Mouse (Mus musculus) heart, embryonic 13.5 days (tissue): ENCODE data around the gene Smim23. TPM values are rescaled to one million over a fixed set of nuclear protein-coding genes. Genes with fewer than 3 reads are reported as not detected.

Source experiments
- ATAC-seq: fragments of 200-750 bp; cut with Nextera tagmentation; 2 replicates; pipeline ENCODE4 v1.8.0; 2017; ENCODE audit warnings: moderate TSS enrichment; ENCODE audit not compliant: insufficient number of reproducible peaks, low FRiP score, low TSS enrichment; ENCODE audit errors: extremely low read depth
- H3K27ac ChIP-seq: fragments of 300-500 bp; sonication (generic); replicated peaks from 2 replicates; pipeline ENCODE4 v1.5.1; 2015; ENCODE audit warnings: moderate library complexity, mild to moderate bottlenecking, inconsistent platforms
- H3K27me3 ChIP-seq: fragments of 300-500 bp; sonication (generic); replicated peaks from 2 replicates; pipeline ENCODE4 v1.6.1; 2015; ENCODE audit warnings: mild to moderate bottlenecking, inconsistent platforms
- H3K36me3 ChIP-seq: fragments of 300-500 bp; sonication (generic); 2 replicates; pipeline ENCODE4 v1.6.1; 2015; ENCODE audit warnings: mild to moderate bottlenecking, inconsistent platforms
- H3K4me1 ChIP-seq: fragments of 300-500 bp; sonication (generic); 2 replicates; pipeline ENCODE4 v1.6.1; 2015; ENCODE audit warnings: inconsistent platforms
- H3K4me2 ChIP-seq: fragments of 300-500 bp; sonication (generic); 2 replicates; pipeline ENCODE4 v1.6.1; 2015; ENCODE audit warnings: inconsistent platforms, mild to moderate bottlenecking, moderate library complexity
- H3K4me3 ChIP-seq: fragments of 300-500 bp; sonication (generic); 2 replicates; pipeline ENCODE4 v1.5.1; 2015; ENCODE audit warnings: moderate library complexity, mild to moderate bottlenecking, inconsistent platforms
- H3K9ac ChIP-seq: fragments of 300-500 bp; sonication (generic); 2 replicates; pipeline ENCODE4 v1.6.1; 2015; ENCODE audit warnings: inconsistent platforms, mild to moderate bottlenecking, moderate library complexity
- H3K9me3 ChIP-seq: fragments of 300-500 bp; sonication (generic); 2 replicates; pipeline ENCODE4 v1.6.1; 2016; ENCODE audit warnings: inconsistent platforms
- WGBS: fragments of 180-500 bp; shearing (Covaris S2); methylation state at CpG from one replicate; pipeline ENCODE4 v1.1.7; 2015; ENCODE audit warnings: mixed read lengths; 5-methylcytosine and 5-hydroxymethylcytosine counted together
- polyA plus RNA-seq: library from polyadenylated mRNA; unstranded; fragments of >200 nt; fragmentation: Nextera tagmentation; extraction: Ambion mirVana; gene quantifications from 2 replicates; pipeline ENCODE4 v1.2.1, GENCODE M21; 2015

Smim23 gene
- not detected in 2 replicates for polyA plus RNA-seq

DNA sequence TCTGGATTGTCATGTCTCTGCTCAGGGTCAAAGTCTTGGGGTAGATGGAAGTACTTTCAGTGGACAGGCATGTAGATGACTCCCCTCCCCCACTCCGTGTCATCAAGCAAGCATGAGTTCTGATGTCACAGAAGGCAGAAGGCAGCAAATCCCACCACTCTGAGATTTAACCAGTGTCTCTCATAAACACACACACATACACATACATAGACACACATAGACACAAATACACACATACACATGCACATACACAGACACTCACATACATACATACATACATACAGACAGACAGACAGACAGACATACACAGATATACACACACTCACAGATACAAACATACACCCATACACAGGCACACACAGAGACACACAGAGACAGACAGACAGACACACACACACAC, at the start of gene Smim23:
TSS of gene Smim23 (minus strand) at position 101 of the 400 bp plus-strand sequence.
- WGBS = 82% methylated on average over 1 of the region's 1 CpGs
- Histone ChIP-seq H3K9ac (no peak within 1 kb of the TSS), H3K27ac (no peak within 1 kb of the TSS), H3K4me2 (no peak within 1 kb of the TSS), H3K27me3 (0 out of 2 replicates have a peak, but pooled peaks cover 4% of the 10 kb centered on the region), H3K9me3 (no peaks in the 10 kb centered on the region), H3K4me1 (peaks cover 15% of the 10 kb centered on the region), H3K4me3 (no peak within 1 kb of the TSS), H3K36me3 (no peaks in the 10 kb centered on the region)
- ATAC-seq = no peak

DNA sequence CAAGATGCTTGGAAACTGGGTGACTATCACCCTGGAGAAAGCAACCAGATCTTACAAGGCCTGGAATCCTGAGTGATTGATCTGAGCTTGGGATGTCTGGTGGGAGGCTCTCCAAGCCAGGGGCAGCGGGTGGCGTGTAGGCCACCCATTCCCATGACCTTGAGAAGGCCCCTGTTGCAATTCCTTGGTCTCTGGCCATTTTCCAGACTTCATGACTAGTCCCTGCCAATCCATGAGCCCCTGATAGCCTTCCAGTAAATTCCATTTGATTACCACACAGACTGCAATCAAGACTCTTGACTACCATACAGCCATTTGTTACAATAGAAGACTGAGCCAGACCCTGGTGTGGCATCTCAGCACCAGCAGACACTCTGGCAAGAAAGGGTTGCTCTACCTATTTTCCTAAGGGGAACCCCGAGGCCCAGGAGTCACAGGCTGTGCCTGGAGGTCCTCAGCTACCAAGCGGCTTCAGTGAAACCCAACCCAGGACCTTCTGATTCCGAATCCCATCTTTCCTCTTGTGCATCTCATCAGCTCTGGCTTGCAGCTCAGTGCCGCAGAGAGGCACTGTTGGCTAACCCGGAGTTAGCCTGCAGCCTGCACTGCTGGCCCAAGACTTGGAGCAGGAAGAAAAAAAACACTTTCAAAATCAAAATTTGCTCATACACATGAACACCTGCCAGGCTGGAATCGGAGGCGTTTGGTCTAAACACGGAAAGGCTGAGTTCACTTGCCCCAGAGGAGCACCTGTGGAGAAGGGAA, 44.4 kb upstream of the Smim23 start:
- peaks cover 20% of the 10 kb centered on the region for H3K27me3 ChIP-seq
- 81% methylated on average over 10 of the region's 10 CpGs for WGBS
- no peak overlapping the region for H3K4me3 ChIP-seq
- H3K27ac ChIP-seq = no peak overlapping the region
- no peaks in the 10 kb centered on the region for H3K36me3 ChIP-seq
- ATAC-seq = no peak
- no peaks in the 10 kb centered on the region for H3K4me1 ChIP-seq
- no peak overlapping the region for H3K9ac ChIP-seq
- H3K4me2 ChIP-seq = no peak overlapping the region
- H3K9me3 ChIP-seq = no peaks in the 10 kb centered on the region; the same call in 1 of the 2 replicates

DNA sequence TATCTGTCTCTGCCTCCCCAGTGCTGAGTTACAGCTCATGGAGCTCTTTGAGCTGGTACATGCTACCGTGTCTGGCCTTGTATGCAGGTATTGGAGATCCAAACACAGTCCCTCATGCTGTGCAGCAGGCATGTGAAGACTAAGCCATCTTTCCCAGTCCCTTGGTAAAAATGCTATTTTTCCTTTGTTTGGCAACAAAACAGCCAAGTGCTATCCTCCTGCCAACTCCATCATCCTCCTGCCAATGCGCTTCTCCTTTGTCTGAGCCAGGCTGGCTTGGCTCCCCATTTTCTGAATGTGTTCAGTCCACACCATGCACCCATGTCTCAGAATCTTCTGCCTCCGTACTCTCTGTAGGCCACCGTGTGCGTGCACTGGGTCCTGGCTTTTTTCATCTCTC, 40.2 kb upstream of the Smim23 start:
- Histone ChIP-seq H3K36me3 (no peaks in the 10 kb centered on the region), H3K4me2 (no peak overlapping the region), H3K4me1 (no peaks in the 10 kb centered on the region), H3K4me3 (no peak overlapping the region), H3K9ac (no peak overlapping the region), H3K27ac (no peak overlapping the region), H3K27me3 (peaks cover 20% of the 10 kb centered on the region), H3K9me3 (no peaks in the 10 kb centered on the region)
- 79% methylated on average over 5 of the region's 5 CpGs for WGBS
- ATAC-seq = no peak

DNA sequence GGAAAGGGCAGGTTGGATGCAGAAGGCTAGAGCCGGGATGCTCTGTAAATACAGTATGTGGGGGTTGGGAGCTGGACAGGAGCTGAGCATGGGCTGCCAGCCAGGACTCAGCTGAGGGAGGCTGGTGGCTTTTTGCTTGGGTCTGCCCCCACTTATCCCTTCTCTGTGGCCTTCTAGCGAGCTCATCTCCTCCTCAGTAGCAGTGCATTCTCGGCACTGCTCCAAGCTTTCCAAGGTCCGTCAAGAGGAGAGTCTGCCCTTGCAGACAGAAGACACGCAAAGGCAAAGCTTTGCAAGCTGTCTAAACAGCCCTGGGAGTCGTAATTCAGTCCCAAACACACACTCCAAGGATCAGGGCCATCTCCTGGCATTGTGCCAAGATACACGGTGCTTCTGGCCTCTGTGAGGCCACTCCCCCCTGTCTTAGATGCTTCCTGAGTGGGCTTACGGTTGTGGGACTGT, 33.0 kb upstream of the Smim23 start:
- Histone ChIP-seq H3K27ac (no peak overlapping the region), H3K9me3 (no peaks in the 10 kb centered on the region), H3K9ac (peak overlapping the region; percentile 28; the same call in 1 of the 2 replicates), H3K4me1 (peaks cover 10% of the 10 kb centered on the region), H3K36me3 (no peaks in the 10 kb centered on the region), H3K4me3 (no peak overlapping the region), H3K4me2 (peak overlapping the region; percentile 34; the same call in 1 of the 2 replicates), H3K27me3 (peaks cover 9% of the 10 kb centered on the region; the same call in 1 of the 2 replicates)
- 17% methylated on average over 8 of the region's 8 CpGs for WGBS
- ATAC-seq = no peak

GRCm38 (mm10) chr11:32846682-32847222, 22.3 kb upstream of the Smim23 start:
- Histone ChIP-seq H3K9ac (no peak overlapping the region), H3K27me3 (no peaks in the 10 kb centered on the region), H3K4me2 (no peak overlapping the region), H3K9me3 (no peaks in the 10 kb centered on the region), H3K36me3 (no peaks in the 10 kb centered on the region), H3K4me3 (no peak overlapping the region), H3K27ac (no peak overlapping the region), H3K4me1 (no peaks in the 10 kb centered on the region)
- no peak for ATAC-seq
- 60% methylated on average over 20 of the region's 20 CpGs for WGBS

- 78% methylated on average over 5 of the region's 5 CpGs for WGBS
- Histone ChIP-seq H3K4me3 (no peak overlapping the region), H3K4me2 (no peak overlapping the region), H3K9ac (no peak overlapping the region), H3K36me3 (no peaks in the 10 kb centered on the region), H3K27ac (no peak overlapping the region), H3K4me1 (0 out of 2 replicates have a peak, but pooled peaks cover 3% of the 10 kb centered on the region), H3K27me3 (no peaks in the 10 kb centered on the region), H3K9me3 (0 out of 2 replicates have a peak, but pooled peaks cover 2% of the 10 kb centered on the region)
- ATAC-seq = no peak
Measured at GRCm38 (mm10) chr11:32841169-32841568, 16.8 kb upstream of the Smim23 start.

DNA sequence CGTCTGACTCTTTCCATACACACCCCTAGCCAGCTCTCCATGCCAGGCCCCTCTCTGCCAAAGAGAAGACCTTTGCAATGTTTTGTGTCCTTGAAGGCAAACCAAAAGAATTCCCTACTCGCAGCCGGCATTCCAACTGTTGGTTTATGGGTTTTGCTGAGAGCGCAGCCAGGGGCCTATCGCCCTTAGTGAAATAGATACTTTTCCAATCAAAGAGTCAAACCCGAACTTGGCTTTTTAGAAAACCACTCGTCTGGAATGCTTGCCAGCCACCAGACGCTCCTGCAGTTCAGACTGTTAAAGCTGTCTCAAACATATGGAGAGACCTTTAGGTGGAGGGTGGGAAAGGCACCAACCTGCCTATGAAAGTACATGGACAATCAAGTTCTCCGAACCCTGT, 15.9 kb upstream of the Smim23 start:
- no peak for ATAC-seq
- no peak overlapping the region for H3K9ac ChIP-seq

DNA sequence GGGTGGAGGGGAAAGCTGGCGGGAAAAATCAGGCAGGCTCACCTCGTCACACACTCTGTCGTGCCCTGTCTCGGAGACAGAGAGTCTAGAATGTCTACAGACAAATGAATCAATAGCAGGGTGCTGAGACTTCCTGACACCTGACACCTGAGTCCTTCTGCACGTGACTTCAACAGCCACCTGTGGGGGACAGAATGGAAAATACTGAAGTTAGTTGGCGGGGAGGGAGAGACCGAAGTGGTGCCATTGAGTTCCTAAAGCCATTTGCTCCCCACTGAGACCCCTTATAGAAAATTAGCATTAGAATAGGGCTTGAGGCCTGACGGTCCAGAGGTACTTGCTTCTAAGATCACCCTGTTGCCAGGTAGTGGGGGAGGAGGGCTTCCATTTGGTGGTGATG, 10.6 kb upstream of the Smim23 start:
- no peak for ATAC-seq
- Histone ChIP-seq H3K4me2 (no peak overlapping the region), H3K4me1 (0 out of 2 replicates have a peak, but pooled peaks cover 3% of the 10 kb centered on the region), H3K27ac (no peak overlapping the region), H3K4me3 (no peak overlapping the region), H3K27me3 (peaks cover 12% of the 10 kb centered on the region; the same call in 1 of the 2 replicates), H3K9me3 (0 out of 2 replicates have a peak, but pooled peaks cover 8% of the 10 kb centered on the region), H3K36me3 (no peaks in the 10 kb centered on the region), H3K9ac (no peak overlapping the region)
- 44% methylated on average over 8 of the region's 8 CpGs for WGBS

More for the DNA sequence above, 15.9 kb upstream of the Smim23 start:
- Histone ChIP-seq H3K4me2 (no peak overlapping the region), H3K9me3 (0 out of 2 replicates have a peak, but pooled peaks cover 8% of the 10 kb centered on the region), H3K27me3 (no peaks in the 10 kb centered on the region), H3K4me3 (no peak overlapping the region), H3K27ac (no peak overlapping the region), H3K4me1 (0 out of 2 replicates have a peak, but pooled peaks cover 3% of the 10 kb centered on the region), H3K36me3 (no peaks in the 10 kb centered on the region)
- 74% methylated on average over 9 of the region's 9 CpGs for WGBS

DNA sequence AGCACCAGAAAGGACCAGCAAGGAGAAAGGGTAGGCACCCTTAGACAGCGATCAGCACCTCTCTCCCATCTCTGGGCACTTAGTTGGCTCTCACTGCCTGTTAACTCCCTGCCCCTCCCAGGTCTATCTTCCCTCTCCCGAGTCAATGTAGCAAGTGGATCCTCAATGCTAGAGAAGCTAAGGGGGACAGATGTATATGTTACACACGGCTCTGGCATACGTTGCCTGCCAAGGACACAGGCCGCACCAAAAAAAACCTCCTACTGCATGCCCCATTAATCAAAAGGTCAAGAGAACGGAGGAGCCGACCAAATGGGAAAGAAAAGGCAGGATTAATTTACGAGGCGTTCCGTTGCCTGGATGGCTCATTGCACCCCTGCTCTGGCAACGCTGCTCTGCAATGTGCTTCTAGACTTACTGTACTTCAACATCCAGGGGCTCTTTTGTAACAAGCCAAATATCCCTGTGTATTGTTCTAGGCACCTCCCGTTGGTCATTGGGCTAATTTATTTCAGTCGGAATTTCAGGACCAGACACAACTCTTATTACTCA, 10.0 kb upstream of the Smim23 start:
- no peak overlapping the region for H3K27ac ChIP-seq
- 49% methylated on average over 13 of the region's 13 CpGs for WGBS

GRCm38 (mm10) chr11:32817566-32817965, 6.8 kb downstream of the Smim23 start:
- 91% methylated on average over 12 of the region's 12 CpGs for WGBS
- H3K27me3 ChIP-seq = peaks cover 4% of the 10 kb centered on the region; the same call in 1 of the 2 replicates
- no peak overlapping the region for H3K27ac ChIP-seq
- no peak overlapping the region for H3K9ac ChIP-seq
- no peak for ATAC-seq
- no peak overlapping the region for H3K4me2 ChIP-seq
- peaks cover 11% of the 10 kb centered on the region for H3K4me1 ChIP-seq
- no peak overlapping the region for H3K4me3 ChIP-seq
- H3K9me3 ChIP-seq = no peaks in the 10 kb centered on the region
- no peaks in the 10 kb centered on the region for H3K36me3 ChIP-seq

More for the DNA sequence above, 10.0 kb upstream of the Smim23 start:
- no peak for ATAC-seq
- Histone ChIP-seq H3K27me3 (peaks cover 12% of the 10 kb centered on the region; the same call in 1 of the 2 replicates), H3K4me2 (no peak overlapping the region), H3K9ac (no peak overlapping the region), H3K4me1 (peaks cover 8% of the 10 kb centered on the region; the same call in 1 of the 2 replicates), H3K4me3 (no peak overlapping the region), H3K9me3 (0 out of 2 replicates have a peak, but pooled peaks cover 8% of the 10 kb centered on the region), H3K36me3 (no peaks in the 10 kb centered on the region)

GRCm38 (mm10) chr11:32814286-32814685, 10.1 kb downstream of the Smim23 start:
- no peak overlapping the region for H3K9ac ChIP-seq
- no peak overlapping the region for H3K27ac ChIP-seq
- H3K36me3 ChIP-seq = no peaks in the 10 kb centered on the region
- H3K4me2 ChIP-seq = no peak overlapping the region
- no peaks in the 10 kb centered on the region for H3K4me1 ChIP-seq
- no peaks in the 10 kb centered on the region for H3K9me3 ChIP-seq
- peaks cover 8% of the 10 kb centered on the region; the same call in 1 of the 2 replicates for H3K27me3 ChIP-seq
- WGBS = 79% methylated on average over 8 of the region's 8 CpGs
- no peak for ATAC-seq
- no peak overlapping the region for H3K4me3 ChIP-seq
